Mouse (Mus musculus) forebrain, embryonic 14.5 days (tissue): ENCODE measurements around the gene Pithd1. TPM values are rescaled to one million over a fixed set of nuclear protein-coding genes. Genes with fewer than 3 reads are reported as not detected.
A peak's percentile ranks its signal among the peaks of the same experiment; 100 is the strongest.
"Not testable (repeated sequence)": the region's sequence is repeated elsewhere in the genome, so short reads cannot be mapped to it uniquely, and the experiment has no call there.

Experiments used
- ATAC-seq: fragments of 200-750 bp; cut with Nextera tagmentation; 2 replicates; pipeline ENCODE4 v1.8.0; 2017; ENCODE audit warnings: mild to moderate bottlenecking, moderate library complexity
- DNase-seq: peaks from one replicate; pipeline ENCODE4 v3.0.0-alpha.2; 2015; ENCODE audit warnings: low spot score
- H3K27ac ChIP-seq: fragments of 300-500 bp; sonication (generic); 2 replicates; pipeline ENCODE4 v1.5.1; 2014; ENCODE audit warnings: low read depth, mild to moderate bottlenecking, control low read depth, low read length, moderate library complexity
- H3K27me3 ChIP-seq: fragments of 300-500 bp; sonication (generic); replicated peaks from 2 replicates; pipeline ENCODE4 v1.6.1; 2014; ENCODE audit warnings: low read length, control low read depth, mixed read lengths; ENCODE audit not compliant: control insufficient read depth, insufficient read depth
- H3K36me3 ChIP-seq: fragments of 300-500 bp; sonication (generic); 2 replicates; pipeline ENCODE4 v1.6.1; 2014; ENCODE audit warnings: low read length, control low read depth; ENCODE audit not compliant: control insufficient read depth, insufficient read depth
- H3K4me1 ChIP-seq: fragments of 300-500 bp; sonication (generic); 2 replicates; pipeline ENCODE4 v1.6.1; 2014; ENCODE audit warnings: antibody characterized with exemption, low read length, control low read depth; ENCODE audit not compliant: control insufficient read depth, insufficient read depth
- H3K4me2 ChIP-seq: fragments of 300-500 bp; sonication (generic); 2 replicates; pipeline ENCODE4 v1.6.1; 2014; ENCODE audit warnings: mild to moderate bottlenecking, control low read depth, low read length
- H3K4me3 ChIP-seq: fragments of 300-500 bp; sonication (generic); 2 replicates; pipeline ENCODE4 v1.5.1; 2014; ENCODE audit warnings: low read depth, low read length, control low read depth
- H3K9ac ChIP-seq: fragments of 300-500 bp; sonication (generic); 2 replicates; pipeline ENCODE4 v1.6.1; 2014; ENCODE audit warnings: mild to moderate bottlenecking, low read length, control low read depth, moderate library complexity
- H3K9me3 ChIP-seq: fragments of 300-500 bp; sonication (generic); replicated peaks from 2 replicates; pipeline ENCODE4 v1.6.1; 2016; ENCODE audit warnings: low read length, control low read depth, mixed read lengths; ENCODE audit not compliant: control insufficient read depth
- WGBS: fragments of 180-500 bp; shearing (Covaris S2); extraction: QIAGEN DNeasy Blood & Tissue Kit; methylation state at CpG from one replicate; pipeline ENCODE4 v1.1.7; 2014; 5-methylcytosine and 5-hydroxymethylcytosine counted together
- polyA plus RNA-seq: library from polyadenylated mRNA; unstranded; fragments of >200 nt; fragmentation: Nextera tagmentation; extraction: Ambion mirVana; gene quantifications from 2 replicates; pipeline ENCODE4 v1.2.1, GENCODE M21; 2014

Gene Pithd1
- polyA plus RNA-seq, 1 experiment from 2014 or later = 56.1 TPM

- not testable (repeated sequence) for H3K4me1 ChIP-seq, H3K9ac ChIP-seq, ATAC-seq, H3K9me3 ChIP-seq, H3K4me3 ChIP-seq, DNase-seq, H3K4me2 ChIP-seq, H3K27me3 ChIP-seq, H3K27ac ChIP-seq
- WGBS = 94% methylated on average over 5 of the region's 5 CpGs
- peaks cover 59% of the 10 kb centered on the region for H3K36me3 ChIP-seq
Measured at GRCm38 (mm10) chr4:135980223-135980622, 6.8 kb downstream of the Pithd1 start.

GRCm38 (mm10) chr4:135976146-135976545, 10.9 kb downstream of the Pithd1 start:
- no peak overlapping the region for H3K4me3 ChIP-seq
- ATAC-seq (no peak), DNase-seq (no peak)
- peaks cover 6% of the 10 kb centered on the region; the same call in 1 of the 2 replicates for H3K4me1 ChIP-seq
- no peak overlapping the region for H3K27ac ChIP-seq
- no peak overlapping the region for H3K4me2 ChIP-seq
- 95% methylated on average over 12 of the region's 12 CpGs for WGBS
- H3K36me3 ChIP-seq = peaks cover 43% of the 10 kb centered on the region
- H3K9ac ChIP-seq = no peak overlapping the region
- no peaks in the 10 kb centered on the region for H3K27me3 ChIP-seq
- H3K9me3 ChIP-seq = no peaks in the 10 kb centered on the region

GRCm38 (mm10) chr4:135972911-135973811, 13.9 kb downstream of the Pithd1 start:
- Histone ChIP-seq H3K36me3 (peaks cover 58% of the 10 kb centered on the region), H3K27ac (no peak overlapping the region), H3K4me1 (peaks cover 6% of the 10 kb centered on the region; the same call in 1 of the 2 replicates), H3K4me2 (peak overlapping the region; percentile 95), H3K27me3 (no peaks in the 10 kb centered on the region), H3K9ac (peak overlapping the region; percentile 96), H3K9me3 (no peaks in the 10 kb centered on the region), H3K4me3 (peak overlapping the region; percentile 99)
- ATAC-seq = no peak
- 72% methylated on average over 13 of the region's 13 CpGs for WGBS
- no peak for DNase-seq

- ATAC-seq (peak; percentile 84), DNase-seq (peak; percentile 91)
- Histone ChIP-seq H3K27me3 (no peaks in the 10 kb centered on the region), H3K36me3 (peaks cover 65% of the 10 kb centered on the region), H3K4me1 (peaks cover 6% of the 10 kb centered on the region; the same call in 1 of the 2 replicates), H3K4me3 (peak within 1 kb of the TSS; percentile 99), H3K9me3 (no peaks in the 10 kb centered on the region), H3K9ac (peak within 1 kb of the TSS; percentile 96), H3K27ac (peak within 1 kb of the TSS; percentile 52; the same call in 1 of the 2 replicates), H3K4me2 (peak within 1 kb of the TSS; percentile 95)
- under 1% methylated on average over 19 of the region's 19 CpGs for WGBS
Measured at GRCm38 (mm10) chr4:135972556-135972906, 14.5 kb downstream of the Pithd1 start, which contains the start of gene Lypla2. Lypla2 (minus strand) TSS chr4:135972626.

- Histone ChIP-seq H3K27me3 (no peaks in the 10 kb centered on the region), H3K9me3 (no peaks in the 10 kb centered on the region), H3K9ac (peak overlapping the region; percentile 96), H3K36me3 (peaks cover 66% of the 10 kb centered on the region), H3K4me2 (peak overlapping the region; percentile 95), H3K27ac (peak overlapping the region; percentile 52; the same call in 1 of the 2 replicates), H3K4me1 (peaks cover 6% of the 10 kb centered on the region; the same call in 1 of the 2 replicates), H3K4me3 (peak overlapping the region; percentile 99)
- DNase-seq = no peak
- ATAC-seq = peak; percentile 55
- under 1% methylated on average over 35 of the region's 35 CpGs for WGBS
Measured at GRCm38 (mm10) chr4:135971805-135972555, 15.1 kb downstream of the Pithd1 start.

- peaks cover 65% of the 10 kb centered on the region for H3K36me3 ChIP-seq
- 89% methylated on average over 11 of the region's 11 CpGs for WGBS
Measured at GRCm38 (mm10) chr4:135970585-135970984, 16.5 kb downstream of the Pithd1 start.

GRCm38 (mm10) chr4:135969070-135969750, 17.9 kb downstream of the Pithd1 start:
- no peak overlapping the region for H3K9ac ChIP-seq
- peaks cover 9% of the 10 kb centered on the region for H3K4me1 ChIP-seq
- ATAC-seq = no peak
- no peak overlapping the region for H3K27ac ChIP-seq
- no peak for DNase-seq
- H3K4me2 ChIP-seq = no peak overlapping the region
- H3K36me3 ChIP-seq = peaks cover 52% of the 10 kb centered on the region
- no peaks in the 10 kb centered on the region for H3K9me3 ChIP-seq
- 85% methylated on average over 13 of the region's 13 CpGs for WGBS
- no peaks in the 10 kb centered on the region for H3K27me3 ChIP-seq
- no peak overlapping the region for H3K4me3 ChIP-seq

More at GRCm38 (mm10) chr4:135970585-135970984, 16.5 kb downstream of the Pithd1 start:
- Histone ChIP-seq H3K27me3 (no peaks in the 10 kb centered on the region), H3K4me1 (peaks cover 6% of the 10 kb centered on the region; the same call in 1 of the 2 replicates), H3K4me3 (no peak overlapping the region), H3K27ac (no peak overlapping the region), H3K9ac (no peak overlapping the region), H3K4me2 (no peak overlapping the region), H3K9me3 (no peaks in the 10 kb centered on the region)
- DNase-seq (no peak), ATAC-seq (no peak)

GRCm38 (mm10) chr4:135968271-135968869, 18.7 kb downstream of the Pithd1 start:
- Histone ChIP-seq H3K4me1 (peaks cover 12% of the 10 kb centered on the region), H3K9ac (no peak overlapping the region), H3K4me3 (no peak overlapping the region), H3K4me2 (no peak overlapping the region), H3K36me3 (peaks cover 51% of the 10 kb centered on the region), H3K27me3 (no peaks in the 10 kb centered on the region), H3K9me3 (no peaks in the 10 kb centered on the region), H3K27ac (no peak overlapping the region)
- 84% methylated on average over 19 of the region's 19 CpGs for WGBS
- DNase-seq (no peak), ATAC-seq (no peak)
